Mouse (Mus musculus) spleen, adult 2 months (tissue): ENCODE measurements around the gene Gm5105.

ENCODE experiments used
- CTCF ChIP-seq: fragments of 200-500 bp; IDR thresholded peaks from 2 replicates; pipeline ENCODE4 v1.5.1; 2011; ENCODE audit warnings: mild to moderate bottlenecking, inconsistent platforms; ENCODE audit not compliant: insufficient read depth, insufficient read length, insufficient replicate concordance; ENCODE audit errors: extremely low read depth
- POLR2A ChIP-seq: fragments of 200-500 bp; IDR thresholded peaks from 2 replicates; pipeline ENCODE4 v1.6.1; 2011; ENCODE audit warnings: low read depth, low read length, inconsistent platforms

DNA sequence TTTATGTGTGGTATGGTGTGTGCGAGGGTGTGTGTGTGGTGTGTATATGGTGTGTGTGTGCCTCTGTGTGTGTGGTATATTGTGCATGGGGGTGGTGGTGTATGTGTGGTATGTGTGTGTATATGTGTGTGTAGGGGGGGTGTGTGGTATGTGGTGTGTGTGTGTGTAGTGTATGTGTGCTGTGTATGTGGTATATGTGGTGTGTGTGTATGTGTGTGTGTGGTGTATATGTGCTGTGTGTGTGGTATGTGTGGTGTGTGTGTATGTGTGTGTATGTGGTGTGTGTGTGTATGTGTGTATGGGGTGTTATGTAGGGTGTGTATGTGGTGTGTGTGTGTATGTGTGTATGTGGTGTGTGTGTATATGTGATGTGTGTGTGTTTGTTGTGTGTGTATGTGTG lies 7.0 kb upstream of the Gm5105 start:
- TF ChIP-seq POLR2A (no peak), CTCF (no peak)
